Mouse (Mus musculus) heart, embryonic 12.5 days (tissue): ENCODE measurements around the gene Hnf1a. TPM values are rescaled to one million over a fixed set of nuclear protein-coding genes. Genes with fewer than 3 reads are reported as not detected.
A peak's percentile ranks its signal among the peaks of the same experiment; 100 is the strongest.

Source experiments
- ATAC-seq: fragments of 200-750 bp; cut with Nextera tagmentation; 2 replicates; pipeline ENCODE4 v1.8.0; 2017; ENCODE audit warnings: moderate TSS enrichment, moderate library complexity; ENCODE audit not compliant: insufficient number of reproducible peaks, low FRiP score
- H3K27ac ChIP-seq: fragments of 300-500 bp; sonication (generic); 2 replicates; pipeline ENCODE4 v1.5.1; 2016; ENCODE audit warnings: mild to moderate bottlenecking, moderate library complexity; ENCODE audit not compliant: poor library complexity, severe bottlenecking
- H3K27me3 ChIP-seq: fragments of 300-500 bp; sonication (generic); replicated peaks from 2 replicates; pipeline ENCODE4 v1.6.1; 2016; ENCODE audit warnings: mild to moderate bottlenecking, moderate library complexity
- H3K36me3 ChIP-seq: fragments of 300-500 bp; sonication (generic); 2 replicates; pipeline ENCODE4 v1.6.1; 2016; ENCODE audit warnings: mild to moderate bottlenecking, moderate library complexity
- H3K4me1 ChIP-seq: fragments of 300-500 bp; sonication (generic); replicated peaks from 2 replicates; pipeline ENCODE4 v1.6.1; 2016; ENCODE audit warnings: mild to moderate bottlenecking
- H3K4me2 ChIP-seq: fragments of 300-500 bp; sonication (generic); 2 replicates; pipeline ENCODE4 v1.6.1; 2016; ENCODE audit warnings: mild to moderate bottlenecking, moderate library complexity
- H3K4me3 ChIP-seq: fragments of 300-500 bp; sonication (generic); 2 replicates; pipeline ENCODE4 v1.5.1; 2016; ENCODE audit warnings: mild to moderate bottlenecking
- H3K9ac ChIP-seq: fragments of 300-500 bp; sonication (generic); 2 replicates; pipeline ENCODE4 v1.6.1; 2016; ENCODE audit warnings: mild to moderate bottlenecking, moderate library complexity
- H3K9me3 ChIP-seq: fragments of 300-500 bp; sonication (generic); replicated peaks from 2 replicates; pipeline ENCODE4 v1.6.1; 2016; ENCODE audit warnings: mild to moderate bottlenecking, moderate library complexity
- WGBS: fragments of 180-500 bp; shearing (Covaris S2); methylation state at CpG from one replicate; pipeline ENCODE4 v1.1.7; 2016; 5-methylcytosine and 5-hydroxymethylcytosine counted together
- polyA plus RNA-seq: library from polyadenylated mRNA; unstranded; fragments of >200 nt; fragmentation: Nextera tagmentation; extraction: Ambion mirVana; gene quantifications from 2 replicates; pipeline ENCODE4 v1.2.1, GENCODE M21; 2016

Hnf1a gene
- polyA plus RNA-seq, 1 experiment from 2014 or later, result 0.19 TPM

GRCm38 (mm10) chr5:114979250-114980121 is 8.6 kb upstream of the Hnf1a start:
- H3K9ac ChIP-seq, result peak overlapping the region; percentile 63
- no peaks in the 10 kb centered on the region for H3K36me3 ChIP-seq
- ATAC-seq, result peak; percentile 84
- peak overlapping the region; percentile 53 for H3K4me3 ChIP-seq
- H3K27ac ChIP-seq, result no peak overlapping the region
- H3K27me3 ChIP-seq, result no peaks in the 10 kb centered on the region
- 4% methylated on average over 32 of the region's 32 CpGs for WGBS
- H3K4me2 ChIP-seq, result peak overlapping the region; percentile 92
- H3K4me1 ChIP-seq, result peaks cover 12% of the 10 kb centered on the region
- H3K9me3 ChIP-seq, result peaks cover 3% of the 10 kb centered on the region; the same call in 1 of the 2 replicates

- Histone ChIP-seq H3K4me2 (peak overlapping the region; percentile 92), H3K4me3 (peak overlapping the region; percentile 53), H3K36me3 (no peaks in the 10 kb centered on the region), H3K9ac (peak overlapping the region; percentile 63; the same call in 1 of the 2 replicates), H3K27me3 (no peaks in the 10 kb centered on the region), H3K27ac (no peak overlapping the region), H3K9me3 (peaks cover 3% of the 10 kb centered on the region; the same call in 1 of the 2 replicates), H3K4me1 (peaks cover 12% of the 10 kb centered on the region)
- no peak for ATAC-seq
- WGBS, result 6% methylated on average over 6 of the region's 6 CpGs
Observed at GRCm38 (mm10) chr5:114978888-114979249, 8.0 kb upstream of the Hnf1a start.

- Histone ChIP-seq H3K27ac (no peak overlapping the region), H3K4me1 (peaks cover 12% of the 10 kb centered on the region), H3K9me3 (peaks cover 2% of the 10 kb centered on the region; the same call in 1 of the 2 replicates), H3K4me2 (no peak overlapping the region), H3K27me3 (no peaks in the 10 kb centered on the region), H3K36me3 (no peaks in the 10 kb centered on the region), H3K4me3 (no peak overlapping the region), H3K9ac (no peak overlapping the region)
- WGBS, result 59% methylated on average over 11 of the region's 11 CpGs
- ATAC-seq, result no peak
Observed at GRCm38 (mm10) chr5:114978473-114978872, 7.6 kb upstream of the Hnf1a start.

GRCm38 (mm10) chr5:114976935-114977334 is 6.0 kb upstream of the Hnf1a start:
- ATAC-seq, result no peak
- Histone ChIP-seq H3K36me3 (no peaks in the 10 kb centered on the region), H3K27me3 (no peaks in the 10 kb centered on the region), H3K4me2 (no peak overlapping the region), H3K9ac (no peak overlapping the region), H3K4me3 (no peak overlapping the region), H3K27ac (no peak overlapping the region), H3K9me3 (no peaks in the 10 kb centered on the region), H3K4me1 (peaks cover 12% of the 10 kb centered on the region)

GRCm38 (mm10) chr5:114973131-114973530 is 2.2 kb upstream of the Hnf1a start:
- H3K4me3 ChIP-seq, result no peak overlapping the region
- ATAC-seq, result no peak
- 65% methylated on average over 8 of the region's 8 CpGs for WGBS
- H3K4me2 ChIP-seq, result no peak overlapping the region
- no peak overlapping the region for H3K27ac ChIP-seq
- 0 out of 2 replicates have a peak, but pooled peaks cover 3% of the 10 kb centered on the region for H3K4me1 ChIP-seq
- no peak overlapping the region for H3K9ac ChIP-seq
- H3K36me3 ChIP-seq, result no peaks in the 10 kb centered on the region
- H3K9me3 ChIP-seq, result no peaks in the 10 kb centered on the region
- H3K27me3 ChIP-seq, result peaks cover 27% of the 10 kb centered on the region

GRCm38 (mm10) chr5:114972201-114972600 is 1.3 kb upstream of the Hnf1a start:
- no peak overlapping the region for H3K4me3 ChIP-seq
- H3K27ac ChIP-seq, result no peak overlapping the region
- 84% methylated on average over 9 of the region's 9 CpGs for WGBS
- H3K27me3 ChIP-seq, result peaks cover 37% of the 10 kb centered on the region
- ATAC-seq, result no peak
- H3K9me3 ChIP-seq, result no peaks in the 10 kb centered on the region
- no peaks in the 10 kb centered on the region for H3K36me3 ChIP-seq
- 0 out of 2 replicates have a peak, but pooled peaks cover 7% of the 10 kb centered on the region for H3K4me1 ChIP-seq
- no peak overlapping the region for H3K9ac ChIP-seq
- no peak overlapping the region for H3K4me2 ChIP-seq

- Histone ChIP-seq H3K4me1 (peaks cover 17% of the 10 kb centered on the region), H3K36me3 (no peaks in the 10 kb centered on the region), H3K27ac (no peak overlapping the region), H3K4me2 (no peak overlapping the region), H3K9ac (no peak overlapping the region), H3K9me3 (no peaks in the 10 kb centered on the region), H3K27me3 (peaks cover 45% of the 10 kb centered on the region), H3K4me3 (no peak overlapping the region)
- WGBS, result 62% methylated on average over 13 of the region's 13 CpGs
- no peak for ATAC-seq
Observed at GRCm38 (mm10) chr5:114969609-114970215, 1.2 kb downstream of the Hnf1a start.

GRCm38 (mm10) chr5:114969064-114969463 is 1.8 kb downstream of the Hnf1a start:
- Histone ChIP-seq H3K4me3 (no peak overlapping the region), H3K27ac (no peak overlapping the region), H3K36me3 (no peaks in the 10 kb centered on the region), H3K9me3 (no peaks in the 10 kb centered on the region), H3K9ac (no peak overlapping the region), H3K4me1 (peaks cover 24% of the 10 kb centered on the region), H3K27me3 (peaks cover 45% of the 10 kb centered on the region), H3K4me2 (no peak overlapping the region)
- whole genome bisulfite sequencing, result 15% methylated on average over 4 of the region's 4 CpGs
- ATAC-seq, result no peak

GRCm38 (mm10) chr5:114968651-114969050 is 2.2 kb downstream of the Hnf1a start:
- WGBS, result 32% methylated on average over 7 of the region's 7 CpGs
- H3K36me3 ChIP-seq, result no peaks in the 10 kb centered on the region
- H3K9me3 ChIP-seq, result no peaks in the 10 kb centered on the region
- no peak for ATAC-seq
- H3K4me3 ChIP-seq, result no peak overlapping the region
- peaks cover 45% of the 10 kb centered on the region for H3K27me3 ChIP-seq
- H3K27ac ChIP-seq, result no peak overlapping the region
- no peak overlapping the region for H3K9ac ChIP-seq
- peaks cover 25% of the 10 kb centered on the region for H3K4me1 ChIP-seq
- H3K4me2 ChIP-seq, result no peak overlapping the region

GRCm38 (mm10) chr5:114967523-114968268 is 3.2 kb downstream of the Hnf1a start:
- WGBS, result 25% methylated on average over 14 of the region's 14 CpGs
- ATAC-seq, result no peak
- H3K9ac ChIP-seq, result no peak overlapping the region

More at GRCm38 (mm10) chr5:114967523-114968268, 3.2 kb downstream of the Hnf1a start:
- Histone ChIP-seq H3K9me3 (no peaks in the 10 kb centered on the region), H3K4me2 (no peak overlapping the region), H3K27me3 (peaks cover 47% of the 10 kb centered on the region), H3K36me3 (no peaks in the 10 kb centered on the region), H3K4me3 (no peak overlapping the region), H3K4me1 (peaks cover 25% of the 10 kb centered on the region), H3K27ac (no peak overlapping the region)
